8 mouse cellular contexts compared by ENCODE assay signal in genomic region chr11:5877921-5878526, GRCm38 (mm10). TPM values are rescaled to one million over a fixed set of nuclear protein-coding genes. Genes with fewer than 3 reads are reported as not detected.
A peak's percentile ranks its signal among the peaks of the same experiment; 100 is the strongest.
DNase-seq lines count a peak whose midpoint lies in the region; ATAC-seq and TF ChIP-seq lines count a peak whose summit lies in the region.

Pold2 (minus strand) TSS chr11:5878292.

- no peak for TF ChIP-seq CTCF in E14TG2a.4 (conservative IDR thresholded peaks at IDR 0.05; ENCODE audit: low read length)
- TF ChIP-seq CTCF in heart, postnatal 0 days (IDR thresholded peaks at IDR 0.05; ENCODE audit: low read depth), result no peak
- TF ChIP-seq CTCF in testis, adult 2 months (IDR thresholded peaks at IDR 0.05; ENCODE audit: control insufficient read depth, insufficient read depth, insufficient replicate concordance, low read depth, low read length), result no peak

- no peaks in the 10 kb centered on the region for H3K27me3 ChIP-seq in E14TG2a.4 (ENCODE audit: insufficient read depth, low read length)
- no peaks in the 10 kb centered on the region for H3K27me3 ChIP-seq in forebrain, embryonic 12.5 days
- no peaks in the 10 kb centered on the region for H3K27me3 ChIP-seq in heart, postnatal 0 days (ENCODE audit: control insufficient read depth, insufficient read depth, low read length)
- H3K27me3 ChIP-seq in liver, embryonic 16.5 days (ENCODE audit: control insufficient read depth, insufficient read depth, low read depth, low read length), result no peaks in the 10 kb centered on the region
- no peaks in the 10 kb centered on the region for H3K27me3 ChIP-seq in neural tube, embryonic 13.5 days
- no peaks in the 10 kb centered on the region for H3K27me3 ChIP-seq in testis, adult 2 months (ENCODE audit: control insufficient read depth, insufficient read depth, low read length)

- peaks cover 40% of the 10 kb centered on the region for H3K36me3 ChIP-seq in E14TG2a.4 (ENCODE audit: insufficient read depth, low read length)
- peaks cover 34% of the 10 kb centered on the region for H3K36me3 ChIP-seq in forebrain, embryonic 12.5 days (replicated peaks)
- H3K36me3 ChIP-seq in heart, postnatal 0 days (replicated peaks; ENCODE audit: control insufficient read depth, insufficient read depth, low read length), result peaks cover 24% of the 10 kb centered on the region
- H3K36me3 ChIP-seq in liver, embryonic 16.5 days (ENCODE audit: control insufficient read depth, insufficient read depth), result peaks cover 10% of the 10 kb centered on the region
- H3K36me3 ChIP-seq in neural tube, embryonic 13.5 days, result peaks cover 34% of the 10 kb centered on the region
- no peaks in the 10 kb centered on the region for H3K36me3 ChIP-seq in testis, adult 2 months (ENCODE audit: control insufficient read depth, insufficient read depth, low read length)

- H3K9ac ChIP-seq in forebrain, embryonic 12.5 days, result peak within 1 kb of the TSS; percentile 57
- H3K9ac ChIP-seq in heart, postnatal 0 days (replicated peaks; ENCODE audit: low read depth, low read length), result peak within 1 kb of the TSS; percentile 57
- peak within 1 kb of the TSS; percentile 75 for H3K9ac ChIP-seq in liver, embryonic 16.5 days (ENCODE audit: low read depth, low read length)
- H3K9ac ChIP-seq in neural tube, embryonic 13.5 days, result peak within 1 kb of the TSS; percentile 74

- no peaks in the 10 kb centered on the region for H3K9me3 ChIP-seq in E14TG2a.4 (ENCODE audit: low read length)
- no peaks in the 10 kb centered on the region for H3K9me3 ChIP-seq in forebrain, embryonic 12.5 days
- H3K9me3 ChIP-seq in heart, postnatal 0 days (replicated peaks; ENCODE audit: control insufficient read depth, low read length), result no peaks in the 10 kb centered on the region
- no peaks in the 10 kb centered on the region for H3K9me3 ChIP-seq in liver, embryonic 16.5 days (replicated peaks; ENCODE audit: control insufficient read depth, low read length)
- H3K9me3 ChIP-seq in neural tube, embryonic 13.5 days, result no peaks in the 10 kb centered on the region

- peaks cover 70% of the 10 kb centered on the region for H3K4me1 ChIP-seq in E14TG2a.4 (replicated peaks; ENCODE audit: low read depth, low read length)
- peaks cover 26% of the 10 kb centered on the region for H3K4me1 ChIP-seq in forebrain, embryonic 12.5 days
- peaks cover 9% of the 10 kb centered on the region for H3K4me1 ChIP-seq in heart, postnatal 0 days (ENCODE audit: control insufficient read depth, insufficient read depth)
- peaks cover 20% of the 10 kb centered on the region for H3K4me1 ChIP-seq in liver, embryonic 16.5 days (ENCODE audit: control insufficient read depth, low read depth, low read length)
- H3K4me1 ChIP-seq in neural tube, embryonic 13.5 days (replicated peaks), result peaks cover 30% of the 10 kb centered on the region
- H3K4me1 ChIP-seq in testis, adult 2 months (ENCODE audit: control insufficient read depth, insufficient read depth, low read length), result peaks cover 9% of the 10 kb centered on the region

- H3K4me2 ChIP-seq in forebrain, embryonic 12.5 days, result peak within 1 kb of the TSS; percentile 61
- H3K4me2 ChIP-seq in heart, postnatal 0 days (ENCODE audit: low read depth, low read length), result peak within 1 kb of the TSS; percentile 82
- peak within 1 kb of the TSS; percentile 90 for H3K4me2 ChIP-seq in liver, embryonic 16.5 days (ENCODE audit: low read depth, low read length)
- H3K4me2 ChIP-seq in neural tube, embryonic 13.5 days, result peak within 1 kb of the TSS; percentile 68

- no peak for TF ChIP-seq EP300 in heart, postnatal 0 days (IDR thresholded peaks at IDR 0.05; ENCODE audit: low read depth)

- H3K27ac ChIP-seq in forebrain, embryonic 12.5 days, result peak within 1 kb of the TSS; percentile 85
- H3K27ac ChIP-seq in heart, postnatal 0 days (ENCODE audit: low read depth), result peak within 1 kb of the TSS; percentile 59
- H3K27ac ChIP-seq in liver, embryonic 16.5 days (ENCODE audit: low read length), result peak within 1 kb of the TSS; percentile 70
- H3K27ac ChIP-seq in neural tube, embryonic 13.5 days (replicated peaks), result peak within 1 kb of the TSS; percentile 91
- peak within 1 kb of the TSS; percentile 88 for H3K27ac ChIP-seq in testis, adult 2 months (ENCODE audit: control insufficient read depth, insufficient read depth, low read depth, low read length)

- peak; percentile 83 for TF ChIP-seq POLR2A in testis, adult 2 months (IDR thresholded peaks at IDR 0.05; ENCODE audit: control insufficient read depth, low read depth, low read length)

- DNase-seq in c-Kit-positive CD71-positive TER-119-positive erythroid progenitor cells, embryonic 14.5 days (ENCODE audit: low spot score), result peak; percentile 98
- DNase-seq in heart, postnatal 0 days (ENCODE audit: low spot score), result peak; percentile 97
- DNase-seq in kidney, postnatal 4 days, result peak; percentile 98 to 99

- peak; percentile 99 for ATAC-seq in forebrain, embryonic 12.5 days (ENCODE audit: low FRiP score)
- ATAC-seq in heart, postnatal 0 days (ENCODE audit: insufficient read depth, low read depth), result peak; percentile 98
- peak; percentile 99 for ATAC-seq in liver, embryonic 16.5 days (ENCODE audit: low read depth)
- ATAC-seq in neural tube, embryonic 13.5 days (ENCODE audit: low read depth), result peak; percentile 99

- peak within 1 kb of the TSS; percentile 85 for H3K4me3 ChIP-seq in E14TG2a.4 (replicated peaks; ENCODE audit: low read length)
- peak within 1 kb of the TSS; percentile 57 for H3K4me3 ChIP-seq in forebrain, embryonic 12.5 days (replicated peaks)
- peak within 1 kb of the TSS; percentile 65 for H3K4me3 ChIP-seq in heart, postnatal 0 days (ENCODE audit: low read depth, low read length)
- H3K4me3 ChIP-seq in liver, embryonic 16.5 days (ENCODE audit: low read depth, low read length), result peak within 1 kb of the TSS; percentile 79
- H3K4me3 ChIP-seq in neural tube, embryonic 13.5 days, result peak within 1 kb of the TSS; percentile 72
- peak within 1 kb of the TSS; percentile 97 for H3K4me3 ChIP-seq in testis, adult 2 months (ENCODE audit: control insufficient read depth, low read depth, low read length)

- under 1% methylated on average over 52 of the region's 52 CpGs for WGBS in forebrain, embryonic 12.5 days
- under 1% methylated on average over 44 of the region's 52 CpGs for WGBS in heart, postnatal 0 days
- WGBS in liver, embryonic 16.5 days (ENCODE audit: insufficient replicate concordance), result under 1% methylated on average over 50 of the region's 52 CpGs
- under 1% methylated on average over 52 of the region's 52 CpGs for WGBS in neural tube, embryonic 13.5 days

RNA-seq across cellular contexts. Expression of gene Pold2, which starts in this region (rescaled TPM):
- polyA plus RNA-seq in forebrain, embryonic 12.5 days (2016; fragmentation: Nextera tagmentation; extraction: Ambion mirVana), result 104 and 108 TPM in 2 replicates
- total RNA-seq in heart, postnatal 0 days (2014; rRNA removed; ENCODE audit: low replicate concordance), result 23.9 and 58.7 TPM in 2 replicates
- polyA plus RNA-seq in heart, postnatal 0 days (2015; fragmentation: Nextera tagmentation; extraction: Ambion mirVana), result 54.6 and 60.0 TPM in 2 replicates
- polyA plus RNA-seq in liver, embryonic 16.5 days (2015; fragmentation: Nextera tagmentation; extraction: Ambion mirVana), result 51.8 and 52.5 TPM in 2 replicates
- polyA plus RNA-seq in neural tube, embryonic 13.5 days (2015; fragmentation: Nextera tagmentation; extraction: Ambion mirVana), result 52.2 and 59.0 TPM in 2 replicates
- polyA plus RNA-seq in testis, adult 2 months (2012; rRNA removed), result 88.8 and 109 TPM in 2 replicates

Comparison
In these comparisons a context has a peak if more than half of its experiments do, and no peak if none do; other contexts are left out.
1. Peak in every context shown above with its lines: DNase-seq, ATAC-seq, H3K4me3 ChIP-seq and H3K27ac ChIP-seq.